Mouse (Mus musculus) lung, postnatal 0 days (tissue): ENCODE measurements around the gene Gm9970.

Source experiments
- CTCF ChIP-seq: IDR thresholded peaks from 2 replicates; pipeline ENCODE4 v1.5.1; 2016; ENCODE audit warnings: antibody characterized with exemption, mild to moderate bottlenecking
- EP300 ChIP-seq: IDR thresholded peaks from 2 replicates; pipeline ENCODE4 v1.6.1; 2016; ENCODE audit warnings: antibody characterized with exemption, mild to moderate bottlenecking, control low read depth

- no peak for TF ChIP-seq CTCF
- no peak for TF ChIP-seq EP300
These were observed 41.6 kb downstream of the Gm9970 start for GRCm38 (mm10) chr5:31199321-31199892.
